Mouse (Mus musculus): ENCODE measurements around the gene Olfr643. TPM values are rescaled to one million over a fixed set of nuclear protein-coding genes. Genes with fewer than 3 reads are reported as not detected.
"Not testable (repeated sequence)": the region's sequence is repeated elsewhere in the genome, so short reads cannot be mapped to it uniquely, and the experiment has no call there.

The Olfr643 gene
- total RNA-seq, 2 experiments from 2014 or later, result not detected

DNA sequence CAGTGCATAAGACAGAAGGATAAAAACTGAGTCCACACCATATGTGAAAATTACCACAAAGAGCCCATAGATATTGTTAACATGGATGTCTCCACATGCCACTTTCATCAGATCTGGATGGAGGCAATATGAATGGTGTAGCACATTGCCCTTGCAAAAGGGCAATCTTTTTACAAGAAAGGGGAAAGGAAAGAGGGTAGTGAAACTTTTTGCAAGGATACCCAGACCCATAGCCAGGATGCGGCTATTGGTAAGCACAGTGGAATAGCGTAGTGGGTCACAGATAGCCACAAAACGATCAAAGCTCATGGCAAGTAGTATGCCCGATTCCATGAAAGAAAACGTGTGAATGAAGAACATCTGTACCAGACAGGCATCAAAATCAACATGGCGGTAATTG lies 115.6 kb downstream of the Olfr643 start:
- DNase-seq, result no peak
- intact Hi-C loops (cut with DNase I), result no loop called here

DNA sequence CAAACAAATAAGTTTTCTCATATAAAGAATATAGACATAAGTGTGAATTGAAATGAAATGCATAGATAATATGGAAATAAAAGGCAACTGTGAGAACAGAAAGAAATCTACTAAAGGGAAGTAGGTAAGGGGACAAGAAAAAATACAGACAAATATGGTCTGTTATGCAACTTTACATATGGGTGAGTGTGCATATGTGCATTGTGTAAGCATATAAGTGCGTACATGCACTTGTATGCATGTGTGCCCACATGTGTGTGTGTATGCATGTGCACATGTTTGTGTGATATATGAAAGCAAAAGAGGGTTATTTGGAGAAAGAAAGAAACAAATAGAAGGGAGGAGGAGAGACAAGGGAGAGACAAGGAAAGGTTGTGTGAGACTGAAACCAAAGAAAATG lies 118.3 kb downstream of the Olfr643 start:
- DNase-seq, result no peak
- intact Hi-C loops (cut with DNase I), result no loop called here

DNA sequence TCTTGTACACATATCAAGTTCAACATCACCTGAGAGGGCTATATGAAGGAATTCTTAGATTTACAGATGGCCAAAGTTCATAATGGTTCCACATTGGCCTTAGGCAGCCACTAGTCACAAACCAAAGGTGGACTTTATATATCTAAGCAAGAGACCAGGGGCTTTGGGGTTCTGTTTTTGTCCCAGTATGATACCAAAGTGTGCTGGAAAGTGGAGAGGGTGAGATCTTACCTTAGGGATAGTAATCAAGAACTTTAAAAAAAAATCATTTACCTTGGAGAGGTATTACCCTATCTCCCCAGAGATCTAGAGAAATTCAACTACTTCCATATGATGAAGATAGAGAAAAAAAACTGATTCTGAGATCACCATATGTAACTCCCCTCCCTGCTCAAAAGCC lies 120.0 kb downstream of the Olfr643 start, which contains the start of gene Olfr639:
Gene Olfr639, minus strand, starts transcription at position 101 of the 400 bp plus-strand sequence.
- intact Hi-C loops (cut with DNase I), result no loop called here
- DNase-seq, result no peak

DNA sequence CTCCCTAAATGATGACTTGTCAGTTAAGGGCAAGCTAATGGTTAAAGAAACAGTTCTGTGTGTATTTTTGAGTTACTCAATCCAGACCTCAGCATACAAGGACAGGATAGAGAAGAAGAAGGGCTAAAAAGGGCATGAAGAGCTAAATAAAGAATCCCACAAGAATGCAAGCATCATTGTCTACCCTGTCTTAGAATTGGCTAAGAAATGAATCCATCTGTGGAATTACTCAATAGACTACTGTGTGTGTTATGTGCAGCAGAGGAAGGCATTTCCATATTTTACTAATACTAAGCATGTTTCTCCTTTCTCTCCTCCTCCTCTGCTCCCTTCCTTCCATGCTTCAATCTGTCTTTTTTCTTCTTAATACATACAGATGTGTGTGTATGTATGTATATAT lies 138.1 kb downstream of the Olfr643 start:
- DNase-seq, result no peak
- intact Hi-C loops (cut with DNase I), result no loop called here

DNA sequence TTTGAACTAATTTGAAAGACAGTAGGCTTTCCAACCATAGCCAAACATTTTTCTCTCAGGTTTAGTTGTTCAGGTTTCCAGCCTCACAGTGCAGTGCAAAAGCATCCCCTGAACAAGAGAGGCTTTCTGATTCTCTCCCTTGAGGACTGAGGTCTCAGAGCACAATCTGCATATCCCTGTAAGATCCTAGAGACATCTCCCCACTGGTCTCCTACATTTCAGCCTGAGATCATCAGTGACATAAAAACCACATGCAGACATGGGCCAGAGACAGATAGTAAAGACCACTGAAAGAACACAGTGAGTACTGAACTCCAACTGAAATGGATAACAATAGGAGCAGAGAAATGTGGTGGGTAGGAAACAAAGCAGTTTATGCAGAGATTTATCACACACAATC lies 138.8 kb downstream of the Olfr643 start, which contains the start of gene Olfr638:
Gene Olfr638, plus strand, starts transcription at position 301 of the 400 bp plus-strand sequence.
- no peak for DNase-seq
- intact Hi-C loops (cut with DNase I), result no loop called here

DNA sequence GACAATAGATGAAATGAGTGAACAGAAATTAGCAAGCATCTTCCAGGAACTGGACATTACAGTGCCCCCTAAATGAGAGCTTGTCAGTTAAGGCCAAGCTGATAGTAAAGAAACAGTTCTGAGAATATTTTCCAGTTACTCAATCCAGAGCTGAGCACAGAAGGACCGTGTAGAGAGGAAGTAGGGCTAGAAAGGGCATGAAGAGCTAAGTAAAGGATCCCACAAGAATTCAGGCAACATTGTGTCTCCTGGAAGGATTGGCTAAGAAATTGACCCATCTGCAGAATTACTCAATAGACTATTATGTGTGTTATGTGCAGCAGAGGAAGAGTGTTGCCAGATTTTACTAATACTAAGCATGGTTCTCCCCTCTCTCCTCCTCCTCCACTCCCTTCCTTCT lies 165.4 kb downstream of the Olfr643 start:
- intact Hi-C loops (cut with DNase I), result no loop called here
- no peak for DNase-seq

DNA sequence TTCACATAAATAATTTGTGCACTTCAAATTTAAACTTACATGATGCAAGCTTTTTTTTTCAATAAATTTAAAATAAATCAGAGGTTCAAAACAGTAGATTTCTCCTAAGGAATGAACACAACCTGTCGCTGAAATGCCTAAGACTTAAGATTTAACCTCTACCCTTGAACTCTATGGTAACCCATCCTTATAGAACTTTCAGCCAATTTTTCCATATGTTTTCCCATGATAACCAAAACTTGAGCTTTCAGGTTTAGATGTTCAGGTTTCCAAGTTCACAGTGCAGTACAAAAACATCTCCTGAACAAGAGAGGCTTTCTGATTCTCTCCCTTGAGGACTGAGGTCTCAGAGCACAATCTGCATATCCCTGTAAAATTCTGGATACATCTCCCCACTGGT lies 166.4 kb downstream of the Olfr643 start, which contains the start of gene Olfr635:
Gene Olfr635, plus strand, starts transcription at position 301 of the 400 bp plus-strand sequence.
- intact Hi-C loops (cut with DNase I), result no loop called here
- no peak for DNase-seq

DNA sequence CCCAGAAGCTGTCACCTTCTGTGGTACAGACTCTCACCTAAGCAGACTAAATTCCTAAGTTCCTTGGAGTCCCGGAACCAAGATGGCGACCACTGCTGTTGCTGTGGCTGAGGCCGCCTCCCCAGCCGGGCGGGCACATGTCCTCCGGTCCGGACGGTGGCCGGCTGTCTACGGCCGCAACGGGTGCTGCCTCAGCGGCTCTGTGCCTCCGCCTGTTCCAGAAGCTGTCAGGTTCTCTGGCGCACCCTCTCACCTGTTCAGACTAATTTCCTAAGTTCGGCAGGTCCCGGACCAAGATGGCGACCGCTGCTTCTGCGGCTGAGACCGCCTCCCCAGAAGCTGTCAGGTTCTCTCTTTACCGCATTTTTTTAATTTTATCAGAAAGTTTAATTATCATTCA lies 170.3 kb downstream of the Olfr643 start:
- DNase-seq; intact Hi-C loops (cut with DNase I): not testable (repeated sequence)

Other genes with a start within 250 kb of the Olfr643 start
- gene Olfr64, start 242.9 kb downstream of the Olfr643 start, total RNA-seq (2021), result not detected
- not detected for gene Olfr65, start 233.9 kb downstream of the Olfr643 start, total RNA-seq (2021)
- gene Olfr631, start 208.6 kb downstream of the Olfr643 start, total RNA-seq (2021), result not detected
- gene Olfr632, start 203.1 kb downstream of the Olfr643 start, total RNA-seq (2021), result not detected
- not detected for gene Olfr633, start 193.0 kb downstream of the Olfr643 start, total RNA-seq (2021)
- gene Olfr635, start 166.3 kb downstream of the Olfr643 start, total RNA-seq (2021), result not detected
- gene Olfr638, start 138.7 kb downstream of the Olfr643 start, total RNA-seq (2021), result not detected
- not detected for gene Olfr639, start 120.1 kb downstream of the Olfr643 start, total RNA-seq (2021)
- gene Olfr640, start 111.8 kb downstream of the Olfr643 start, total RNA-seq (2021), result not detected
- not detected for gene Olfr641, start 102.0 kb downstream of the Olfr643 start, total RNA-seq (2021)
- not detected for gene Olfr642, start 84.7 kb downstream of the Olfr643 start, total RNA-seq (2021)
- not detected for gene 4930516K23Rik, start 76.0 kb downstream of the Olfr643 start, total RNA-seq (2021)
- gene Olfr644, start 65.5 kb downstream of the Olfr643 start, total RNA-seq (2021), result not detected
- not detected for gene Olfr645, start 51.9 kb downstream of the Olfr643 start, total RNA-seq (2021)
- not detected for gene Olfr646, start 32.5 kb downstream of the Olfr643 start, total RNA-seq (2021)
- gene Ubqln5, start 7.6 kb downstream of the Olfr643 start, total RNA-seq (2021), result not detected
- gene Ubqln3, start 5.9 kb upstream of the Olfr643 start, total RNA-seq (2021), result not detected
- gene Ubqlnl, start 13.2 kb upstream of the Olfr643 start, total RNA-seq (2021), result not detected
- gene Olfm5, start 27.4 kb upstream of the Olfr643 start, total RNA-seq (2021), result not detected
- not detected for gene Olfr648, start 46.0 kb upstream of the Olfr643 start, total RNA-seq (2021)
- not detected for gene Olfr649, start 58.6 kb upstream of the Olfr643 start, total RNA-seq (2021)
- gene Trim6, start 81.4 kb upstream of the Olfr643 start, total RNA-seq (2021), result under 1 TPM; 0.45 to 0.54 TPM
- gene Trim34a, start 107.1 kb upstream of the Olfr643 start, total RNA-seq (2021), result 1 to 10 TPM; 3.7 to 3.8 TPM
- 1 to 10 TPM; 2.6 to 2.9 TPM for gene Trim5, start 150.7 kb upstream of the Olfr643 start, total RNA-seq (2021)
- gene Trim12a, start 178.1 kb upstream of the Olfr643 start, total RNA-seq (2021), result 1 to 10 TPM; 6.1 to 8.2 TPM
- under 1 TPM; 0.17 to 0.34 TPM for gene Trim34b, start 192.1 kb upstream of the Olfr643 start, total RNA-seq (2021)
- 1 to 10 TPM; 5.4 to 6.5 TPM for gene Trim12c, start 216.0 kb upstream of the Olfr643 start, total RNA-seq (2021)
- gene Trim30b, start 232.5 kb upstream of the Olfr643 start, total RNA-seq (2021), result not detected

All from heart, postnatal 14 days (tissue).